ENCODE assay signal across 23 mouse cellular contexts in genomic region chr10:130322062-130322461, GRCm38 (mm10). TPM values are rescaled to one million over a fixed set of nuclear protein-coding genes. Genes with fewer than 3 reads are reported as not detected.
DNase-seq lines count a peak whose midpoint lies in the region; TF ChIP-seq lines count a peak whose summit lies in the region.
"Had no signal": no experiment of that assay in that cellular context is flagged by ENCODE, and none has a peak within 500 bp of the region (broad histone marks: within the 10 kb centered on the region; RNA-seq: fewer than 3 reads in every experiment).

No protein-coding gene starts in this region.

- peak overlapping the region; percentile 46; the same call in 1 of the 2 replicates for H3K27ac ChIP-seq in spleen, adult 2 months (ENCODE audit: insufficient read depth, low read length)
- peak overlapping the region; percentile 63; the same call in 1 of the 2 replicates for H3K27ac ChIP-seq in thymus, adult 2 months (ENCODE audit: control insufficient read depth, insufficient read depth, low read length)
- peak overlapping the region; percentile 96 for H3K27ac ChIP-seq in MEL (ENCODE audit: control insufficient read depth, low read depth, low read length)

- TF ChIP-seq CTCF in spleen, adult 2 months (IDR thresholded peaks at IDR 0.05; ENCODE audit: extremely low read depth, insufficient read depth, insufficient read length, insufficient replicate concordance), result no peak
- no peak for TF ChIP-seq CTCF in thymus, adult 2 months (IDR thresholded peaks at IDR 0.05; ENCODE audit: borderline replicate concordance, control insufficient read depth, extremely low read depth, insufficient read depth, low read length, poor library complexity)
- no peak for TF ChIP-seq CTCF in MEL (IDR thresholded peaks at IDR 0.05 in 2 of 3, conservative IDR thresholded peaks at IDR 0.05 in 1 of 3; ENCODE audit: control insufficient read depth in 1 of 3, insufficient read depth in 1 of 3, low read depth in 2 of 3, low read length in 3 of 3, poor library complexity in 1 of 3, severe bottlenecking in 1 of 3)

- no peaks in the 10 kb centered on the region for H3K9me3 ChIP-seq in MEL (replicated peaks; ENCODE audit: insufficient read depth, low read length)
- H3K9me3 ChIP-seq: G1E had no signal

- no peak for DNase-seq in spleen, adult 2 months (ENCODE audit: low read depth in 1 of 2, low spot score in 2 of 2)
- DNase-seq in spleen, postnatal 10 days (ENCODE audit: low spot score in 2 of 2), result no peak
- no peak for DNase-seq in thymus, adult 2 months
- DNase-seq in thymus, postnatal 14 days, result no peak
- DNase-seq in MEL (ENCODE audit: low read depth, low spot score), result no peak
- no peak for DNase-seq in cerebellum, adult 9-10 months
- DNase-seq: adrenal gland, adult 2 months; adrenal gland, adult 8-10 months; adrenal gland, postnatal 10 days; adrenal gland, postnatal 14 days; adrenal gland, postnatal 25 days; adrenal gland, postnatal 36 days; cerebellum, adult 11 months; cerebellum, adult 11-12 months; cerebellum, adult 18-20 months; cerebellum, adult 2 months had no signal

- TF ChIP-seq EP300 in MEL (IDR thresholded peaks at IDR 0.05; ENCODE audit: low read depth in 1 of 2, low read length in 2 of 2), result no peak

- no peak overlapping the region for H3K4me3 ChIP-seq in spleen, adult 2 months (ENCODE audit: extremely low read depth, insufficient read depth, insufficient read length)
- no peak overlapping the region for H3K4me3 ChIP-seq in thymus, adult 2 months (ENCODE audit: control insufficient read depth, insufficient read depth, low read length)
- H3K4me3 ChIP-seq in MEL (ENCODE audit: control insufficient read depth in 1 of 2, insufficient read depth in 1 of 2, low read depth in 2 of 2, low read length in 2 of 2), result no peak overlapping the region

- no peaks in the 10 kb centered on the region; the same call in 1 of the 2 replicates for H3K79me2 ChIP-seq in MEL (ENCODE audit: control insufficient read depth, insufficient read depth, low read length, poor library complexity)

- H3K9ac ChIP-seq in MEL (ENCODE audit: control insufficient read depth, low read depth, low read length, poor library complexity, severe bottlenecking), result peak overlapping the region; percentile 43; the same call in 1 of the 2 replicates

- no peaks in the 10 kb centered on the region for H3K27me3 ChIP-seq in spleen, adult 2 months (ENCODE audit: control insufficient read depth, insufficient read depth, low read length)
- no peaks in the 10 kb centered on the region for H3K27me3 ChIP-seq in thymus, adult 2 months (ENCODE audit: control insufficient read depth, insufficient read depth, low read length)
- no peaks in the 10 kb centered on the region for H3K27me3 ChIP-seq in MEL (ENCODE audit: control insufficient read depth in 1 of 2, insufficient read depth in 2 of 2, low read length in 2 of 2)
- H3K27me3 ChIP-seq: CH12.LX, Patski had no signal

- TF ChIP-seq POLR2A in spleen, adult 2 months (IDR thresholded peaks at IDR 0.05; ENCODE audit: low read depth, low read length), result no peak
- no peak for TF ChIP-seq POLR2A in thymus, adult 2 months (IDR thresholded peaks at IDR 0.05; ENCODE audit: control insufficient read depth, extremely low read depth, insufficient read depth, low read length, poor library complexity)
- no peak for TF ChIP-seq POLR2A in MEL (IDR thresholded peaks at IDR 0.05; ENCODE audit: control insufficient read depth in 1 of 2, insufficient read depth in 1 of 2, low read depth in 1 of 2, low read length in 2 of 2, poor library complexity in 1 of 2)

- no peak for TF ChIP-seq RAD21 in MEL (IDR thresholded peaks at IDR 0.05; ENCODE audit: low read depth, low read length)

- H3K4me1 ChIP-seq in spleen, adult 2 months (ENCODE audit: control insufficient read depth, insufficient read depth, insufficient read length), result peaks cover 8% of the 10 kb centered on the region
- H3K4me1 ChIP-seq in thymus, adult 2 months (replicated peaks; ENCODE audit: control insufficient read depth, insufficient read depth, low read length), result peaks cover 7% of the 10 kb centered on the region; the same call in 1 of the 2 replicates
- peaks cover 8 to 16% of the 10 kb centered on the region in 2 experiments for H3K4me1 ChIP-seq in MEL (ENCODE audit: control insufficient read depth in 1 of 2, insufficient read depth in 2 of 2, low read length in 2 of 2)

- H3K36me3 ChIP-seq in spleen, adult 2 months (ENCODE audit: control insufficient read depth, insufficient read depth, low read length), result no peaks in the 10 kb centered on the region
- no peaks in the 10 kb centered on the region for H3K36me3 ChIP-seq in thymus, adult 2 months (ENCODE audit: control insufficient read depth, insufficient read depth, low read length)
- peaks cover 0 to 32% of the 10 kb centered on the region in 2 experiments; a peak in 2 of 4 replicates for H3K36me3 ChIP-seq in MEL (ENCODE audit: control insufficient read depth in 1 of 2, insufficient read depth in 2 of 2, low read length in 2 of 2)

TF ChIP-seq in MEL, 35 proteins besides CTCF, POLR2A, EP300 and RAD21:
- TF ChIP-seq JUND (IDR thresholded peaks at IDR 0.05; ENCODE audit: low read depth, low read length) (peak; percentile 91), TCF12 (IDR thresholded peaks at IDR 0.05; ENCODE audit: low read depth, low read length) (no peak)

RNA-seq across cellular contexts. Expression of gene Tespa1, which starts 0.6 kb away (rescaled TPM):
- 10.3 and 10.8 TPM in 2 replicates for polyA plus RNA-seq in spleen, adult 2 months (2012; rRNA removed)
- polyA plus RNA-seq in thymus, adult 2 months (2012; rRNA removed), result 68.1 and 72.4 TPM in 2 replicates
- 2.7 and 7.8 TPM in 2 replicates for total RNA-seq in MEL (2012; rRNA removed)
- 1 to 10 TPM in 1 of 2 experiments, not detected in 1; 3.5 TPM for polyA plus RNA-seq in MEL (2012; ENCODE audit: insufficient read depth in 1 of 2, insufficient read length in 2 of 2, low read depth in 1 of 2, low replicate concordance in 2 of 2, missing spikeins in 1 of 2)
- polyA plus RNA-seq: adrenal gland, adult 2 months; brain, embryonic 14.5 days; C2C12 had no signal

RNA-seq across cellular contexts. Expression of gene Neurod4, which starts 42.0 kb away (rescaled TPM):
- 0.04 TPM in 2 replicates for polyA plus RNA-seq in spleen, adult 2 months (2012; rRNA removed)
- 0.05 TPM in 1 of 2 replicates, not detected in the other for polyA plus RNA-seq in thymus, adult 2 months (2012; rRNA removed)
- not detected in 2 replicates for total RNA-seq in MEL (2012; rRNA removed)
- not detected for polyA plus RNA-seq in MEL (2012; ENCODE audit: insufficient read depth in 1 of 2, insufficient read length in 2 of 2, low read depth in 1 of 2, low replicate concordance in 2 of 2, missing spikeins in 1 of 2)
- total RNA-seq: ES-E14 had no signal
- polyA plus RNA-seq: adrenal gland, adult 2 months; C2C12; CD4-positive, CD25-positive, alpha-beta regulatory T cell, adult 4 months; G1E; Patski had no signal

Comparison
In these comparisons a context has a peak if more than half of its experiments do, and no peak if none do; other contexts are left out.
1. H3K27ac ChIP-seq: peak in every context shown above with its lines; median percentile 96 in MEL; 63 in thymus, adult 2 months; 46 in spleen, adult 2 months.